Mouse (Mus musculus) ES-E14 (cell line): ENCODE results near the gene Cela1. TPM values are rescaled to one million over a fixed set of nuclear protein-coding genes. Genes with fewer than 3 reads are reported as not detected.

Source experiments
- DNase-seq: peaks from one replicate; pipeline ENCODE4 v3.0.0-alpha.2; 2013; ENCODE audit warnings: low read depth, low spot score
- H3K27ac ChIP-seq: 2 replicates; pipeline ENCODE4 v1.5.1; 2012; ENCODE audit warnings: low read depth, mild to moderate bottlenecking, low read length, moderate library complexity, mixed read lengths; ENCODE audit not compliant: poor library complexity, insufficient read depth, severe bottlenecking
- H3K36me3 ChIP-seq: 2 replicates; pipeline ENCODE4 v1.6.1; 2012; ENCODE audit warnings: mild to moderate bottlenecking, low read length, moderate library complexity, mixed read lengths; ENCODE audit not compliant: control insufficient read depth, poor library complexity, insufficient read depth, severe bottlenecking
- H3K4me1 ChIP-seq, 2 experiments: fragments of 150-350 bp in 1 of 2; sonication (generic) in 1 of 2; 2 replicates each; pipeline ENCODE4 v1.6.1; 2012; ENCODE audit warnings: low read length in 2 of 2, mild to moderate bottlenecking in 1 of 2, mixed read lengths in 1 of 2; ENCODE audit not compliant: control insufficient read depth in 2 of 2, insufficient read depth in 2 of 2, poor library complexity in 1 of 2
- H3K4me3 ChIP-seq, 2 experiments: fragments of 150-350 bp in 1 of 2; sonication (generic) in 1 of 2; 2 replicates each; pipeline ENCODE4 v1.5.1; 2012; ENCODE audit warnings: low read length in 2 of 2, low read depth in 1 of 2, mild to moderate bottlenecking in 1 of 2, mixed read lengths in 1 of 2; ENCODE audit not compliant: insufficient read depth in 1 of 2, poor library complexity in 1 of 2, severe bottlenecking in 1 of 2
- H3K9ac ChIP-seq: 2 replicates; pipeline ENCODE4 v1.6.1; 2012; ENCODE audit warnings: low read depth, mild to moderate bottlenecking, low read length, mixed read lengths; ENCODE audit not compliant: poor library complexity, insufficient read depth, severe bottlenecking
- H3K9me3 ChIP-seq: fragments of 150-350 bp; sonication (generic); 2 replicates; pipeline ENCODE4 v1.6.1; 2012; ENCODE audit warnings: low read depth, mild to moderate bottlenecking, low read length; ENCODE audit not compliant: control insufficient read depth, insufficient read depth
- CHD2 ChIP-seq: IDR thresholded peaks from 2 replicates; pipeline ENCODE4 v1.6.1; 2014; ENCODE audit warnings: mild to moderate bottlenecking, low read depth, low read length, inconsistent platforms
- HCFC1 ChIP-seq: IDR thresholded peaks from 2 replicates; pipeline ENCODE4 v1.6.1; 2012; ENCODE audit warnings: low read length, inconsistent platforms, borderline replicate concordance; ENCODE audit not compliant: insufficient read depth
- MAFK ChIP-seq: IDR thresholded peaks from 2 replicates; pipeline ENCODE4 v1.6.1; 2014; ENCODE audit warnings: mild to moderate bottlenecking, low read depth, low read length, inconsistent platforms; ENCODE audit not compliant: insufficient read depth
- ZC3H11A ChIP-seq: IDR thresholded peaks from 2 replicates; pipeline ENCODE4 v1.6.1; 2012; ENCODE audit warnings: low read depth, mild to moderate bottlenecking, inconsistent platforms, low read length, borderline replicate concordance
- ZNF384 ChIP-seq: IDR thresholded peaks from 2 replicates; pipeline ENCODE4 v1.6.1; 2012; ENCODE audit warnings: low read depth, low read length, inconsistent platforms
- in situ Hi-C, 2 experiments: fragments of 600-800 bp; cut with MboI; formaldehyde crosslinking; loops; one replicate each; pipeline ENCODE4 v1.15.1; 2025; ENCODE audit warnings: low sequenced_read_pairs in 2 of 2, inconsistent platforms in 1 of 2; ENCODE audit not compliant: unreplicated experiment in 2 of 2
- total RNA-seq: library from RNA; depleted of rRNA; stranded (reverse); fragments of 300-350 nt; gene quantifications from 2 replicates; pipeline ENCODE4 v1.2.3, GENCODE M21; 2012

The Cela1 gene
- total RNA-seq, 1 experiment = 2.4 TPM

- TF ChIP-seq ZNF384 (no peak), MAFK (no peak), ZC3H11A (no peak), HCFC1 (no peak), CHD2 (no peak)
- no peaks in the 10 kb centered on the region; the same call in 1 of the 2 replicates for H3K36me3 ChIP-seq
- H3K4me3 ChIP-seq = no peak overlapping the region
- in situ Hi-C loops = no loop called here
- no peak overlapping the region for H3K9ac ChIP-seq
- DNase-seq = no peak
- H3K4me1 ChIP-seq = peaks cover 6 to 26% of the 10 kb centered on the region in 2 experiments; a peak in 3 of 4 replicates
- H3K27ac ChIP-seq = no peak overlapping the region
- no peaks in the 10 kb centered on the region for H3K9me3 ChIP-seq
Observed at GRCm38 (mm10) chr15:100679005-100679404, 8.7 kb downstream of the Cela1 start.

- Histone ChIP-seq H3K4me3 (no peak overlapping the region), H3K4me1 (peaks cover 6 to 29% of the 10 kb centered on the region in 2 experiments; a peak in 3 of 4 replicates), H3K9me3 (no peaks in the 10 kb centered on the region), H3K27ac (no peak overlapping the region), H3K9ac (no peak overlapping the region), H3K36me3 (no peaks in the 10 kb centered on the region; the same call in 1 of the 2 replicates)
- in situ Hi-C loops = no loop called here
- TF ChIP-seq ZC3H11A (no peak), CHD2 (no peak), ZNF384 (no peak), MAFK (no peak), HCFC1 (no peak)
- no peak for DNase-seq
Observed at GRCm38 (mm10) chr15:100678581-100678980, 9.1 kb downstream of the Cela1 start.

DNA sequence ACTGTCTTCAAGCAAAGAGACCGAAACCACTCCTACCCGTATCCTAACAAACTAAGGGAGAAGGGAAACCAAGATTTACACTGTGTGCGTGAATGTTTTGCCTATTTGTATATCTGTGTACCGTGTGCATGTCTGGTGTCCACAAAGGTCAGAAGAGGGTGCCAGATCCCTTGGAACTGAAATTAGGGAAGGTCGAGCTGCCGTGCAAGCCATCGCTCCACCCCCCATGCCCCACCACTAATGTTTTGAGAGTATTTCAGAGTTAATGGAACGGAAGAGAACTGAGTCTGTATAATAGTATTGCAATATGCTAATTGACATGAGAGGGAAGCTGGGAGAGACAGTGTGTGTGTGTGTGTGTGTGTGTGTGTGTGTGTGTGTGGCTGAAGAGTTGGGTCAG, 10.0 kb downstream of the Cela1 start:
- TF ChIP-seq ZC3H11A (no peak), HCFC1 (no peak), MAFK (no peak), CHD2 (no peak), ZNF384 (no peak)

DNA sequence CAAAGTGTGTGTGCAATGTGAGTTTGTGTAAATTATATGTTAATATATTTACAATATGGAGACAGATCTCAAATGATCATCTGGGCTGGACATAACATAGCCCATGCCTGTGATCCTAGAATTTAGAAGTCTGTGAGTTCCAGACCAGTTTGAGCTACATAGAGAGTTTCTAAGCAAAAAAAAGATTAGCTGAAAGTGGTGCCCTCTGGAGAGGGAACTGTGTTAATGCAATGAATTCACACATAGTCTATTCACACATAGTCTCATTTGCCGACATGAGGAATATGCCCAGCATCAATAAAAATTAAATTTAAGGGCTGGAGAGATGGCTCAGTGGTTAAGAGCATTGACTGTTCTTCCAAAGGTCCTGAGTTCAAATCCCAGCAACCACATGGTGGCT, 11.2 kb downstream of the Cela1 start:
- Histone ChIP-seq H3K27ac (no peak overlapping the region), H3K4me1 (peaks cover 10 to 29% of the 10 kb centered on the region in 2 experiments), H3K9me3 (no peaks in the 10 kb centered on the region), H3K9ac (no peak overlapping the region), H3K4me3 (no peak overlapping the region), H3K36me3 (no peaks in the 10 kb centered on the region; the same call in 1 of the 2 replicates)
- TF ChIP-seq ZNF384 = no peak
- no peak for TF ChIP-seq MAFK
- TF ChIP-seq CHD2 = no peak
- TF ChIP-seq ZC3H11A = no peak
- TF ChIP-seq HCFC1 = no peak
- no peak for DNase-seq
- in situ Hi-C loops = no loop called here

More for the DNA sequence above, 10.0 kb downstream of the Cela1 start:
- H3K4me1 ChIP-seq = peaks cover 7 to 32% of the 10 kb centered on the region in 2 experiments
- no peak overlapping the region for H3K27ac ChIP-seq
- H3K4me3 ChIP-seq = no peak overlapping the region
- in situ Hi-C loops = no loop called here
- DNase-seq = no peak
- no peak overlapping the region for H3K9ac ChIP-seq
- H3K9me3 ChIP-seq = no peaks in the 10 kb centered on the region
- H3K36me3 ChIP-seq = no peaks in the 10 kb centered on the region; the same call in 1 of the 2 replicates

DNA sequence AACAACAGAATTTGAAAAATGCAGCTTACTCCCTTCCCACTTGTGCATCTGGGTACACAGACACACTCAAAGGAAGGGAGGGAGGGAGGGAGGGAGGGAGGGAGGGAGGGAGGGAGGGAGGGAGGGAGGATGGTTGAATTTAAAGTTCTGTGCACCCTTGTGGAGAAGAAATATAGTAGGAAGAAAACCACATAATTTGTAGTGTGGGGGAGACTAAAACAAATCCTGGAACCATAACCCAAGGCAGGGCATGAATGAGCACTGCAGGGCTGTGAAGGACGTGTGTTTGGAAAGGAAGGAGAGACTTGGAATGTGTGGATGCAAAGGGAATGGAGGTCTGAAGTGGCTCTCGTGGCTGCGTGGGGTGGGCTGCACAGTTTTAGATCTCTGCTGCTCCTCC, 12.2 kb downstream of the Cela1 start:
- H3K4me3 ChIP-seq = no peak overlapping the region
- H3K9me3 ChIP-seq = no peaks in the 10 kb centered on the region
- H3K9ac ChIP-seq = no peak overlapping the region
- no peak overlapping the region for H3K27ac ChIP-seq
- H3K4me1 ChIP-seq = peaks cover 10 to 27% of the 10 kb centered on the region in 2 experiments
- in situ Hi-C loops = no loop called here
- no peaks in the 10 kb centered on the region; the same call in 1 of the 2 replicates for H3K36me3 ChIP-seq
- TF ChIP-seq ZNF384 = no peak
- no peak for TF ChIP-seq ZC3H11A
- no peak for TF ChIP-seq HCFC1
- no peak for TF ChIP-seq CHD2
- DNase-seq = no peak
